Mouse (Mus musculus): ENCODE results near the gene Ephx4. TPM values are rescaled to one million over a fixed set of nuclear protein-coding genes. Genes with fewer than 3 reads are reported as not detected.

The Ephx4 gene
- polyA plus RNA-seq, 1 experiment from 2014 or later, result 2.0 TPM

DNA sequence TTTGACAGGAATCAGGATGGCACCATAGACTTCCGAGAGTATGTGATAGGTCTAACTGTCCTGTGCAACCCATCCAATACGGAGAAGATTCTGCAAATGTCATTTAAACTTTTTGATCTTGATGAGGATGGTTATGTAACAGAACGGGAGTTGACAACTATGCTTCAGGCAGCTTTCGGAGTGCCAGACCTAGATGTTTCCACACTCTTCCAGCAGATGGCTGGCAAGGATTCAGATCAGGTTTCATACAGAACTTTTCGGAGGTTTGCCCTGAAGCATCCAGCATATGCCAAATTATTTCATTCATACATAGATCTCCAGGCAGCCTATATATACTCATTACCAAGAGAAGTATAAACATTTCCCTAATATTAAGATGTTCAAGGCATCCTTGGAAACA is 31.5 kb downstream of the Ephx4 start:
- no peak overlapping the region for H3K4me3 ChIP-seq (ENCODE audit: control insufficient read depth in 1 of 2, insufficient read depth in 1 of 2, low read depth in 1 of 2, low read length in 2 of 2)
- H3K27ac ChIP-seq (replicated peaks in 1 of 2; ENCODE audit: control insufficient read depth in 1 of 2, insufficient read depth in 1 of 2, low read depth in 2 of 2, low read length in 2 of 2), result no peak overlapping the region
- no peak overlapping the region for H3K4me2 ChIP-seq (ENCODE audit: low read length)
- no peaks in the 10 kb centered on the region for H3K36me3 ChIP-seq (ENCODE audit: control insufficient read depth, insufficient read depth, low read length)
- H3K27me3 ChIP-seq (ENCODE audit: control insufficient read depth, insufficient read depth, low read length), result peaks cover 3% of the 10 kb centered on the region
- 73% methylated on average over 5 of the region's 5 CpGs for WGBS
- no peak for ATAC-seq (ENCODE audit: insufficient number of reproducible peaks, insufficient read depth, low FRiP score, low read depth)
- H3K9me3 ChIP-seq (ENCODE audit: control insufficient read depth, low read length), result no peaks in the 10 kb centered on the region
- peaks cover 2 to 7% of the 10 kb centered on the region in 2 experiments; a peak in 3 of 4 replicates for H3K4me1 ChIP-seq (ENCODE audit: control insufficient read depth in 2 of 2, insufficient read depth in 2 of 2, low read length in 2 of 2)
- no peak overlapping the region for H3K9ac ChIP-seq (ENCODE audit: low read length)

DNA sequence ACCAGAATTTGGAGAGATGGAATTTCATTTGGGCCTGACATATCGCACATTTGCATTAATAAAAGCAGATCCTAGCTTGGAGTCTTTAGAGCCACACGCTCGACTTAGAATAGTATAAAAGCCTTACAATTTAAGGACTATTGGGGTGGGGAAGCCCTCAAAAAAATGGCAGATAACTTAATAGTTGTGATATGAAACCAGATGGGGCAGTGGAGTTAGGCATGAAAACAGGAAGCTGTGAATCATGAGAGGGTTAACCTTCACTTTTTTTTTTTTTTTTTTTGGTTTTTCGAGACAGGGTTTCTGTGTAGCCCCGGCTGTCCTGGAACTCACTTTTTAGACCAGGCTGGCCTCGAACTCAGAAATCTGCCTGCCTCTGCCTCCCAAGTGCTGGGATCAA is 33.6 kb downstream of the Ephx4 start:
- WGBS, result 88% methylated on average over 6 of the region's 6 CpGs
- Histone ChIP-seq H3K27me3 (ENCODE audit: control insufficient read depth, insufficient read depth, low read length) (peaks cover 3% of the 10 kb centered on the region), H3K4me1 (ENCODE audit: control insufficient read depth in 2 of 2, insufficient read depth in 2 of 2, low read length in 2 of 2) (peaks cover 2 to 7% of the 10 kb centered on the region in 2 experiments; a peak in 3 of 4 replicates), H3K9ac (ENCODE audit: low read length) (no peak overlapping the region), H3K4me2 (ENCODE audit: low read length) (no peak overlapping the region), H3K9me3 (ENCODE audit: control insufficient read depth, low read length) (no peaks in the 10 kb centered on the region), H3K27ac (replicated peaks in 1 of 2; ENCODE audit: control insufficient read depth in 1 of 2, insufficient read depth in 1 of 2, low read depth in 2 of 2, low read length in 2 of 2) (no peak overlapping the region), H3K4me3 (ENCODE audit: control insufficient read depth in 1 of 2, insufficient read depth in 1 of 2, low read depth in 1 of 2, low read length in 2 of 2) (no peak overlapping the region), H3K36me3 (ENCODE audit: control insufficient read depth, insufficient read depth, low read length) (no peaks in the 10 kb centered on the region)
- no peak for ATAC-seq (ENCODE audit: insufficient number of reproducible peaks, insufficient read depth, low FRiP score, low read depth)

DNA sequence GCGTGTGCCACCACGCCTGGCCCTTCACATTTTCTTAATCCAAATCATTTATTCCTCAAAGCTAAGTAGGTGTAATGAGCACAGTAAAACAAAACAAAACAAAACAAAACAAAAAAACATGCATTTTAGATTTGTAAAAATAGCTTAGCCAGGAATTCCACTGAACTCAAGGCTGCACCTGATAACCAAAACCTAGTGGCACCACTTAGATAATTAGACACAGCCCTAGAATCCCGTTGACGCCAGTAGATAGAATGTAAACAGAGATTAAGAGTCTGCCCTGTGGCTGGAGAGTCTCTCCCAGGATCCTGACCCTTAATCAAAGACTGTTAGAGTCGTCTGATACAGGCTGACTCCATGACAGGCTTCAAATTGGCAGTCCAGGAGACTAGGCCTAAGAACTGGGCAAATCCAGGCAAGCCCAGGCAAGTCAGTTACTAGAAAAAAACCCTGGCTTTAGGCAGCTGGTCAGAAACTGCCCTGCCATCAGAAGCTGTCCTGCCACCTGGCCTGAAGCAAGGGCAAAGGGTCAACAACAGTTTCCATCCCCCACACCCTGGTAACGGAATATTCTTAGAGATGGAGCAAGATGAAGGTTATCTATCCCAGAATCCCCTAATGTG is 34.2 kb downstream of the Ephx4 start:
- no peak for ATAC-seq (ENCODE audit: insufficient number of reproducible peaks, insufficient read depth, low FRiP score, low read depth)
- Histone ChIP-seq H3K4me1 (ENCODE audit: control insufficient read depth in 2 of 2, insufficient read depth in 2 of 2, low read length in 2 of 2) (peaks cover 2 to 7% of the 10 kb centered on the region in 2 experiments; a peak in 3 of 4 replicates), H3K9ac (ENCODE audit: low read length) (no peak overlapping the region), H3K36me3 (ENCODE audit: control insufficient read depth, insufficient read depth, low read length) (no peaks in the 10 kb centered on the region), H3K27ac (replicated peaks in 1 of 2; ENCODE audit: control insufficient read depth in 1 of 2, insufficient read depth in 1 of 2, low read depth in 2 of 2, low read length in 2 of 2) (no peak overlapping the region), H3K4me3 (ENCODE audit: control insufficient read depth in 1 of 2, insufficient read depth in 1 of 2, low read depth in 1 of 2, low read length in 2 of 2) (no peak overlapping the region), H3K4me2 (ENCODE audit: low read length) (no peak overlapping the region), H3K27me3 (ENCODE audit: control insufficient read depth, insufficient read depth, low read length) (peaks cover 3% of the 10 kb centered on the region), H3K9me3 (ENCODE audit: control insufficient read depth, low read length) (no peaks in the 10 kb centered on the region)
- WGBS, result 71% methylated on average over 6 of the region's 6 CpGs

DNA sequence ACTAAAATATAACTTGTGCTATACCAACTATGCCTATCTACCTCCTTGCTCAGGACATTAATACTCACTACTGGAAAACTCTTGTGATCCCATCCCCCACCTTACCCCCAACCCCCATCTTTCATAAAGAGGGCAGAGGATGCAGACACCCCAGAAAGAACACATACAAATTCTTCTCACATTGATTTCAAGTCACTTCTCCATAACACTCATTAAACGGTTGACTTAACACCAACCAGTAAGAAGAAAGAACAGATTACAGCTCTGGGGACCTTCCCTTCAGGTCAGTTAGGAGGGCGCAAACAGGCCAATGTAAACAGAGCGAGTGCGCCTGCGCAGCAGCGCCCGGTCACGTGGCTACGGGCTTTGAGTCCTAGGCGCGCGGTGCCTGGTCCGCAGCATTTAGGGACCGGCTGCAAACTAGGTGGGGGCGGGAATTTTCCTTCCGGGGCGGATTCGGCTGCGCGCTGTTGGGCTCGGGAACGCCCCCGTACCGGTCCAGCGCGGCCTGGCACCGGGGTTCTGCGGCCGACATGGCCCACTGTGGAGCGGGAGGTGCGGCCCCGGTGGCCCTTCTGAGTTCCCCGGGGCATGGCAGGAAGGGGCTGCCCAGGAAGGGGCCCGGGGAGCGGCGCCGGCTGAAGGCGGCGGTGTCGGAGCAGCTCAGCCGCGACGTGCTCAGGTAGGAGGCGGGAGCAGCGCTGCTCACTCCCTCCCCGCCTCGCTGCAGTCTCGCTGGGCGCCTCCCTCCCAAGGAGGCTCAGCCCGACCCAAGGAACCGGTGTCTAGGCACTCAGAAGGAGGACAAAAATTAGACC is 35.1 kb downstream of the Ephx4 start, which contains the start of gene Btbd8:
TSS of gene Btbd8 (plus strand) at position 534 of the 818 bp plus-strand sequence.
- H3K4me1 ChIP-seq (ENCODE audit: control insufficient read depth in 2 of 2, insufficient read depth in 2 of 2, low read length in 2 of 2), result peaks cover 2 to 7% of the 10 kb centered on the region in 2 experiments; a peak in 3 of 4 replicates
- H3K36me3 ChIP-seq (ENCODE audit: control insufficient read depth, insufficient read depth, low read length), result no peaks in the 10 kb centered on the region
- WGBS, result under 1% methylated on average over 51 of the region's 51 CpGs
- peak within 1 kb of the TSS; percentile 69 to 77 for H3K27ac ChIP-seq (replicated peaks in 1 of 2; ENCODE audit: control insufficient read depth in 1 of 2, insufficient read depth in 1 of 2, low read depth in 2 of 2, low read length in 2 of 2)
- H3K9ac ChIP-seq (ENCODE audit: low read length), result peak within 1 kb of the TSS; percentile 89
- H3K9me3 ChIP-seq (ENCODE audit: control insufficient read depth, low read length), result no peaks in the 10 kb centered on the region
- ATAC-seq (ENCODE audit: insufficient number of reproducible peaks, insufficient read depth, low FRiP score, low read depth), result peak; percentile 93
- peak within 1 kb of the TSS; percentile 70 for H3K4me2 ChIP-seq (ENCODE audit: low read length)
- H3K27me3 ChIP-seq (ENCODE audit: control insufficient read depth, insufficient read depth, low read length), result peaks cover 1% of the 10 kb centered on the region
- H3K4me3 ChIP-seq (ENCODE audit: control insufficient read depth in 1 of 2, insufficient read depth in 1 of 2, low read depth in 1 of 2, low read length in 2 of 2), result peak within 1 kb of the TSS; percentile 86 to 94

DNA sequence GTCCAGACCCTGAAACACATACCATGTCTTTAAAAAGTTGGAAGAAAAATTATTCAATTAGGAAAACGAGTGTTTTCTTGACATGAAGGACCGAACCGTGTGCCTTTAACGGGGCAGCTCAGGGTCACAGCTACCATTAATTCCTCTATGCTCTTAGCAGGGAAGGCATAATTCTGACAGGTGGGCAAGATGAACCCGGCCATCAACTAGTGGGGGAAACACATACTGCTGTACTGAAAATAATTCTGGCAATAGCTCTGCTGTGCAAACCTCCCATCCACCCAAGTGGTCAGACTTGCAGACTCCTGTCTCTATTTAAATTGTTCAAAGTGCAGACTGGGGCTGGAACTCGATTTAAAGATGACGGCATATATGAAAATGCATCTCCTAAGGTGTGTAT is 35.8 kb downstream of the Ephx4 start:
- Histone ChIP-seq H3K4me1 (ENCODE audit: control insufficient read depth in 2 of 2, insufficient read depth in 2 of 2, low read length in 2 of 2) (peaks cover 2 to 7% of the 10 kb centered on the region in 2 experiments; a peak in 3 of 4 replicates), H3K27me3 (ENCODE audit: control insufficient read depth, insufficient read depth, low read length) (no peaks in the 10 kb centered on the region; the same call in 1 of the 2 replicates), H3K4me2 (ENCODE audit: low read length) (peak overlapping the region; percentile 70), H3K9ac (ENCODE audit: low read length) (peak overlapping the region; percentile 89), H3K27ac (replicated peaks in 1 of 2; ENCODE audit: control insufficient read depth in 1 of 2, insufficient read depth in 1 of 2, low read depth in 2 of 2, low read length in 2 of 2) (peak overlapping the region; percentile 69 to 77), H3K9me3 (ENCODE audit: control insufficient read depth, low read length) (no peaks in the 10 kb centered on the region), H3K4me3 (ENCODE audit: control insufficient read depth in 1 of 2, insufficient read depth in 1 of 2, low read depth in 1 of 2, low read length in 2 of 2) (peak overlapping the region; percentile 86 to 94), H3K36me3 (ENCODE audit: control insufficient read depth, insufficient read depth, low read length) (no peaks in the 10 kb centered on the region)
- 26% methylated on average over 7 of the region's 7 CpGs for WGBS
- no peak for ATAC-seq (ENCODE audit: insufficient number of reproducible peaks, insufficient read depth, low FRiP score, low read depth)

DNA sequence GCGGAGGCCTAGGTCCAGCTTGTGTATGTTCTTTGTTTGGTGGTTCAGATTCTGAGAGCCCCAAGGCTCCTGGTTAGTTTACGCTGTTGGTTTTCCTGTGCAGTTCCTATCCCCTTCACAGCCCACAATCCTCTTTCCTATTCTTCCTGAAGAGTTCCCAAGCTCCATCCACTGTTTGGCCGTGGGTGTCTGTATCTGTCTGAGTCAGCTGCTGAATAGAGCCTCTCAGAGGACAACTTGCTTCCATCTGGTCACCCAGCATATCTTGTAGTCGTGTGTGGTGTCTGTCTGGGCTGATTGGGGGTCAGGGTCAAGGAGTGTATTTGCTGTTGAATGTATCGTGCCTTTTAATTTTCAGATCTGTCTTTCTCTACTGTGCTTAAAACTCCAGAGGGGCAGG is 39.3 kb downstream of the Ephx4 start:
- no peak for ATAC-seq (ENCODE audit: insufficient number of reproducible peaks, insufficient read depth, low FRiP score, low read depth)
- Histone ChIP-seq H3K27me3 (ENCODE audit: control insufficient read depth, insufficient read depth, low read length) (no peaks in the 10 kb centered on the region), H3K9me3 (ENCODE audit: control insufficient read depth, low read length) (no peaks in the 10 kb centered on the region), H3K4me1 (ENCODE audit: control insufficient read depth in 2 of 2, insufficient read depth in 2 of 2, low read length in 2 of 2) (peaks cover 2 to 7% of the 10 kb centered on the region in 2 experiments; a peak in 3 of 4 replicates), H3K4me2 (ENCODE audit: low read length) (no peak overlapping the region), H3K9ac (ENCODE audit: low read length) (no peak overlapping the region), H3K36me3 (ENCODE audit: control insufficient read depth, insufficient read depth, low read length) (no peaks in the 10 kb centered on the region), H3K27ac (replicated peaks in 1 of 2; ENCODE audit: control insufficient read depth in 1 of 2, insufficient read depth in 1 of 2, low read depth in 2 of 2, low read length in 2 of 2) (no peak overlapping the region), H3K4me3 (ENCODE audit: control insufficient read depth in 1 of 2, insufficient read depth in 1 of 2, low read depth in 1 of 2, low read length in 2 of 2) (no peak overlapping the region)
- WGBS, result 72% methylated on average over 5 of the region's 5 CpGs

DNA sequence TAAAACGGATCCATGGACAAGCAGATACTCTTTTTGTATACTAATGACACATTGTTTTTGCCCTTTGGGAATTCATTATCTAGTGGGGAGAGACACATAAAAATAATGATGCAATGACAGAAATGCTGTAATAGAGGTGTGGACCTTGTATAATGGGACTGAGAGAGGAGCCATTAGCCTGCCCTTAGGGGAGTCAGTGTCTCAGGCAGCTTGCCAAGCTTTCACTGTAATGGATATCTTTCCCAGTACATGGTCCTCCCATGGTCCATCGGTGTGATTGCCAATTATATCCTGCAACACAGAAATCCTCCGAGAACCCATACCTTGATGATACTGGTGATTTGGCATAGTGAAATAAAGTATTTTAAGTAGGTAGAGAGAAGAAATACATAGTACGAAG is 41.7 kb downstream of the Ephx4 start:
- no peaks in the 10 kb centered on the region for H3K9me3 ChIP-seq (ENCODE audit: control insufficient read depth, low read length)
- no peaks in the 10 kb centered on the region for H3K36me3 ChIP-seq (ENCODE audit: control insufficient read depth, insufficient read depth, low read length)
- H3K9ac ChIP-seq (ENCODE audit: low read length), result no peak overlapping the region
- 82% methylated on average over 4 of the region's 4 CpGs for WGBS
- ATAC-seq (ENCODE audit: insufficient number of reproducible peaks, insufficient read depth, low FRiP score, low read depth), result no peak
- no peak overlapping the region for H3K27ac ChIP-seq (replicated peaks in 1 of 2; ENCODE audit: control insufficient read depth in 1 of 2, insufficient read depth in 1 of 2, low read depth in 2 of 2, low read length in 2 of 2)
- H3K4me3 ChIP-seq (ENCODE audit: control insufficient read depth in 1 of 2, insufficient read depth in 1 of 2, low read depth in 1 of 2, low read length in 2 of 2), result no peak overlapping the region
- no peaks in the 10 kb centered on the region for H3K4me1 ChIP-seq (ENCODE audit: control insufficient read depth in 2 of 2, insufficient read depth in 2 of 2, low read length in 2 of 2)
- no peaks in the 10 kb centered on the region for H3K27me3 ChIP-seq (ENCODE audit: control insufficient read depth, insufficient read depth, low read length)
- no peak overlapping the region for H3K4me2 ChIP-seq (ENCODE audit: low read length)

All from heart, embryonic 14.5 days (tissue).